Mouse (Mus musculus): Measurements from ENCODE around the gene Astl.

GRCm38 (mm10) chr2:127346334-127346733 is 7.9 kb downstream of the Astl start:
- TF ChIP-seq CTCF (IDR thresholded peaks at IDR 0.05; ENCODE audit: low read depth) (peak; percentile 68), EP300 (IDR thresholded peaks at IDR 0.05; ENCODE audit: low read depth) (no peak)
